Mouse (Mus musculus) MEL (cell line): ENCODE measurements around the gene Kiss1r. TPM values are rescaled to one million over a fixed set of nuclear protein-coding genes. Genes with fewer than 3 reads are reported as not detected.

ENCODE experiments used
- DNase-seq: peaks from one replicate; pipeline ENCODE4 v3.0.0; 2011; ENCODE audit warnings: low read depth, low spot score
- H3K27ac ChIP-seq: 2 replicates; pipeline ENCODE4 v1.5.1; 2012; ENCODE audit warnings: low read depth, mild to moderate bottlenecking, control low read depth, low read length, moderate library complexity; ENCODE audit not compliant: control insufficient read depth
- H3K27me3 ChIP-seq, 2 experiments: fragments of 150-350 bp in 1 of 2; sonication (generic) in 1 of 2; 2 replicates each; pipeline ENCODE4 v1.6.1; 2012; ENCODE audit warnings: low read length in 2 of 2, mild to moderate bottlenecking in 2 of 2, improper control_type of control experiment in 1 of 2, moderate library complexity in 1 of 2; ENCODE audit not compliant: insufficient read depth in 2 of 2, control insufficient read depth in 1 of 2
- H3K36me3 ChIP-seq, 2 experiments: 2 replicates each; pipeline ENCODE4 v1.6.1; 2012 to 2014; ENCODE audit warnings: low read length in 2 of 2, improper control_type of control experiment in 1 of 2, inconsistent platforms in 1 of 2, mild to moderate bottlenecking in 1 of 2; ENCODE audit not compliant: insufficient read depth in 2 of 2, control insufficient read depth in 1 of 2
- H3K4me1 ChIP-seq, 2 experiments: fragments of 150-350 bp in 1 of 2; sonication (generic) in 1 of 2; 2 replicates each; pipeline ENCODE4 v1.6.1; 2012; ENCODE audit warnings: low read length in 2 of 2, improper control_type of control experiment in 1 of 2, mild to moderate bottlenecking in 1 of 2; ENCODE audit not compliant: insufficient read depth in 2 of 2, control insufficient read depth in 1 of 2
- H3K4me3 ChIP-seq, 2 experiments: fragments of 150-350 bp in 1 of 2; sonication (generic) in 1 of 2; 2 replicates each; pipeline ENCODE4 v1.5.1; 2012; ENCODE audit warnings: low read depth in 2 of 2, low read length in 2 of 2, mild to moderate bottlenecking in 2 of 2, moderate library complexity in 2 of 2, control low read depth in 1 of 2, improper control_type of control experiment in 1 of 2; ENCODE audit not compliant: control insufficient read depth in 1 of 2, insufficient read depth in 1 of 2
- H3K79me2 ChIP-seq: 2 replicates; pipeline ENCODE4 v1.6.1; 2012; ENCODE audit warnings: mild to moderate bottlenecking, low read length, moderate library complexity; ENCODE audit not compliant: control insufficient read depth, poor library complexity, insufficient read depth
- H3K9ac ChIP-seq: 2 replicates; pipeline ENCODE4 v1.6.1; 2012; ENCODE audit warnings: low read depth, mild to moderate bottlenecking, control low read depth, low read length, moderate library complexity; ENCODE audit not compliant: control insufficient read depth, poor library complexity, severe bottlenecking
- H3K9me3 ChIP-seq: fragments of 150-350 bp; sonication (generic); replicated peaks from 2 replicates; pipeline ENCODE4 v1.6.1; 2012; ENCODE audit warnings: mild to moderate bottlenecking, low read length, improper control_type of control experiment, moderate library complexity; ENCODE audit not compliant: insufficient read depth
- BHLHE40 ChIP-seq: IDR thresholded peaks from 2 replicates; pipeline ENCODE4 v1.6.1; 2012; ENCODE audit warnings: low read depth, mild to moderate bottlenecking, inconsistent platforms, low read length, improper control_type of control experiment, borderline replicate concordance
- ELF1 ChIP-seq: IDR thresholded peaks from 2 replicates; pipeline ENCODE4 v1.6.1; 2014; ENCODE audit warnings: low read depth, mild to moderate bottlenecking, inconsistent platforms, low read length, improper control_type of control experiment, moderate library complexity
- EP300 ChIP-seq, 2 experiments: IDR thresholded peaks; 2 replicates each; pipeline ENCODE4 v1.6.1; 2011; ENCODE audit warnings: improper control_type of control experiment in 2 of 2, low read length in 2 of 2, low read depth in 1 of 2, mild to moderate bottlenecking in 1 of 2
- ETS1 ChIP-seq: IDR thresholded peaks from 2 replicates; pipeline ENCODE4 v1.6.1; 2012; ENCODE audit warnings: low read depth, mild to moderate bottlenecking, inconsistent platforms, low read length, improper control_type of control experiment, moderate library complexity
- GATA1 ChIP-seq: IDR thresholded peaks from 2 replicates; pipeline ENCODE4 v1.6.1; 2011; ENCODE audit warnings: low read depth, low read length, improper control_type of control experiment
- JUND ChIP-seq: IDR thresholded peaks from 2 replicates; pipeline ENCODE4 v1.6.1; 2011; ENCODE audit warnings: low read depth, mild to moderate bottlenecking, improper control_type of control experiment, low read length
- MAFK ChIP-seq: IDR thresholded peaks from 2 replicates; pipeline ENCODE4 v1.6.1; 2011; ENCODE audit warnings: low read depth, mild to moderate bottlenecking, low read length, improper control_type of control experiment, borderline replicate concordance
- MAZ ChIP-seq: IDR thresholded peaks from 2 replicates; pipeline ENCODE4 v1.6.1; 2012; ENCODE audit warnings: low read depth, mild to moderate bottlenecking, inconsistent platforms, low read length, improper control_type of control experiment
- MEF2A ChIP-seq: IDR thresholded peaks from 2 replicates; pipeline ENCODE4 v1.6.1; 2014; ENCODE audit warnings: low read depth, mild to moderate bottlenecking, inconsistent platforms, low read length, improper control_type of control experiment; ENCODE audit not compliant: poor library complexity, insufficient replicate concordance, severe bottlenecking; ENCODE audit errors: extremely low read depth
- MXI1 ChIP-seq: IDR thresholded peaks from 2 replicates; pipeline ENCODE4 v1.6.1; 2011; ENCODE audit warnings: mild to moderate bottlenecking, low read depth, low read length, improper control_type of control experiment
- MYC ChIP-seq: IDR thresholded peaks from 2 replicates; pipeline ENCODE4 v1.6.1; 2011; ENCODE audit warnings: low read depth, mild to moderate bottlenecking, low read length, improper control_type of control experiment, moderate library complexity
- SIN3A ChIP-seq: IDR thresholded peaks from 2 replicates; pipeline ENCODE4 v1.6.1; 2012; ENCODE audit warnings: low read length, improper control_type of control experiment, inconsistent platforms
- SMC3 ChIP-seq: IDR thresholded peaks from 2 replicates; pipeline ENCODE4 v1.6.1; 2011; ENCODE audit warnings: low read depth, low read length, improper control_type of control experiment
- TAL1 ChIP-seq: IDR thresholded peaks from 2 replicates; pipeline ENCODE4 v1.6.1; 2012; ENCODE audit warnings: mild to moderate bottlenecking, inconsistent platforms, low read length, moderate library complexity, mixed read lengths
- TCF12 ChIP-seq: IDR thresholded peaks from 2 replicates; pipeline ENCODE4 v1.6.1; 2014; ENCODE audit warnings: low read depth, mild to moderate bottlenecking, inconsistent platforms, low read length, improper control_type of control experiment, moderate library complexity
- ZMIZ1 ChIP-seq: IDR thresholded peaks from 2 replicates; pipeline ENCODE4 v1.6.1; 2012; ENCODE audit warnings: low read depth, mild to moderate bottlenecking, inconsistent platforms, low read length, improper control_type of control experiment, moderate library complexity
- polyA plus RNA-seq, 2 experiments: library from polyadenylated mRNA; stranded (reverse) in 1 of 2; unstranded in 1 of 2; fragments of >175 nt in 1 of 2; fragments of >200 nt in 1 of 2; gene quantifications; 2 replicates each; pipeline versions ENCODE4 v1.2.1 to v1.2.4; 2012; ENCODE audit warnings: low replicate concordance in 2 of 2, low read depth in 1 of 2; ENCODE audit not compliant: insufficient read length in 2 of 2, insufficient read depth in 1 of 2, missing spikeins in 1 of 2
- total RNA-seq: library from RNA; depleted of rRNA; stranded (reverse); fragments of 300-350 nt; gene quantifications from 2 replicates; pipeline ENCODE4 v1.2.3, GENCODE M21; 2012

The Kiss1r gene
- total and polyA plus RNA-seq, 3 experiments = 9.1 to 23.5 TPM; not detected in 1

DNA sequence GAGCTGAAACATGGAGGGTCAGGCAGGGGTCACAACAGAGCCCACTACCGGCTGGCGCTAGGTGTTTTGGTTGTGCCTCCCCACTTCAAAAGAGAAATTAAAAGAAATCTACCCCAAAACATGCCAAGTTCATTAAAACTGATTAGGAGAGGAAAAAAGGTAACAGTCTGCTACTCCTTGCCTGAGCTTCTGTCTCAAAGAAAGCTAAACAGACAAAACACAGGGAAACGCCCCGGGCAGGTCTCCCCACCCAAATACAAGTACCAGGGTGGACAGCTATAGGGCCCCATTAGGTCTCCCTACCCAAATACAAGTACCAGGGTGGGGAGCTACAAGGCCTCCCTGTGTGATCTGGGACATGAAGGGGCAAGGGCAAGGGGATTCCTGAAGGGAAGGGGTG lies 6.2 kb upstream of the Kiss1r start, which contains the start of gene Gm26602:
Gene Gm26602 (plus strand): TSS at position 301 of the 400 bp plus-strand sequence.
- H3K9ac ChIP-seq = no peak within 1 kb of the TSS; the same call in 1 of the 2 replicates
- H3K79me2 ChIP-seq = peaks cover 3% of the 10 kb centered on the region
- H3K4me1 ChIP-seq = peaks cover 6 to 23% of the 10 kb centered on the region in 2 experiments
- H3K36me3 ChIP-seq = peaks cover 0 to 7% of the 10 kb centered on the region in 2 experiments; a peak in 2 of 4 replicates
- no peaks in the 10 kb centered on the region for H3K9me3 ChIP-seq
- no peaks in the 10 kb centered on the region for H3K27me3 ChIP-seq
- no peak for DNase-seq
- H3K4me3 ChIP-seq = no peak within 1 kb of the TSS
- no peak for TF ChIP-seq GATA1
- TF ChIP-seq ETS1 = no peak
- TF ChIP-seq, all 39 proteins: peak for 0
- H3K27ac ChIP-seq = no peak within 1 kb of the TSS

DNA sequence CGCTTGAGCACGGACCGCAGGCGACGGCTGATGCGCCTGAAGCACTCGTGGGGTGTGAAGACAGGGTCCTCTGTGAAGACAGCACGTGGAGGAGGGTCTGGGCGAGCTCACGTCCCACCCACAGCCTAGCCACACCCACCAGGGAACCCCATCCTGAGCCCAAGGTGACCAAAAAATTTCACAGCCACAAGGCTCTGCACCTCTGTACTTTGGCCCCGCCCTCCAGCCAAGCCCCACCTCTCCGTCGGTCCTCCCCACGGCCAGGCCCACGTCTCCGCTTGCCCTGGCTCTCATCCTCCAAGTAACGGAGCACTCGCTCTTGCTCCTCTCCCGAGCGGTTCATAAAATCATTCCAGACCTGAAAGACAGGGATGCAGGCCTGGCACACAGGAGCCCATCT lies 4.4 kb upstream of the Kiss1r start:
- no peak overlapping the region for H3K27ac ChIP-seq
- H3K4me1 ChIP-seq = peaks cover 12 to 28% of the 10 kb centered on the region in 2 experiments
- H3K79me2 ChIP-seq = peaks cover 13% of the 10 kb centered on the region
- no peaks in the 10 kb centered on the region for H3K27me3 ChIP-seq
- no peak overlapping the region for H3K9ac ChIP-seq
- no peak for DNase-seq
- H3K9me3 ChIP-seq = no peaks in the 10 kb centered on the region
- H3K36me3 ChIP-seq = peaks cover 0 to 7% of the 10 kb centered on the region in 2 experiments; a peak in 2 of 4 replicates
- no peak overlapping the region for H3K4me3 ChIP-seq
- TF ChIP-seq JUND = no peak
- no peak for TF ChIP-seq MAZ
- TF ChIP-seq TAL1 = no peak
- no peak for TF ChIP-seq EP300 (IDR thresholded peaks at IDR 0.05; ENCODE audit: low read depth in 1 of 2, low read length in 2 of 2)
- TF ChIP-seq MEF2A = no peak
- no peak for TF ChIP-seq BHLHE40

DNA sequence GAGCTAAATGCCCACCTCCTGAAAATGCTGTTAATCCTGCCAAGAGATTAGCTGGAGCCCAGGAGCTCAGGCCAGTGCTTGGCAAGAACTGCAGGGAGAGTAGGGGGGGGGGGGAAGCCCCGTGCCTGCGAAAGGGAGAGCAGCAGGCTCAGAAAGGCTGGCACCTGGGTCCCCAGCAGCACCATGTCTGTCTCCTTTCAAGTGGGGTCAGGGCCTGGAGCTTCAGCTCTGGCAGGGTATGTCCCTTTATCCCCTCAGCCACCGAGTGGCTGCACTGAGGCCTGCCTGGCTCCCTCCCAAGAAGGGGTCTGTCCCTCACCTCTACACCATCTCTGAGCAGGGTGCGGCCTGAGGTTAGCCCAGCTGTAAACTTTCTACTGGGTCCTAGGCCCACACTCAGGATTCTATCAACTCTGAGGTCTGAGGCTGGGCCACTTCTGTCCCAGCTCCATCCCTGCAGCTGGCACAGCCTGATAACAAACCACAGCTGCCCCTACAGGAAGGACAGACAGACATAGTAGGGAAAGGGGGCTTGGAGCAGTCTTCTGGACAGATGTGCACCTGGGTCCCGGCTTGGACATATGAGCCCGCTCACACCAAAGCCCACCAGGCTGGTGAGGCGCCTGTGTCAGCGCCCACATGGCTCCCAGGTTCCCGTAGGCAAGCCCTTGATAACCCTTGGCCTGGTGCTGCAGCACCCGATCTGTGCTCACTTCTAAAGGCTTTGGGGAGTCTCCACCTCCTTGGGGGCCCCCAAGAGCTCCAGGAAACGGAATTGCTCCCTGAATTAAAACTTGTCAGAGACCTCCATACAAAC lies 2.4 kb upstream of the Kiss1r start:
- Histone ChIP-seq H3K27ac (peak overlapping the region; percentile 69), H3K36me3 (peaks cover 0 to 7% of the 10 kb centered on the region in 2 experiments; a peak in 2 of 4 replicates), H3K9me3 (no peaks in the 10 kb centered on the region), H3K4me3 (peak overlapping the region; percentile 7 to 39; a peak in 3 of 4 replicates), H3K4me1 (peaks cover 15 to 26% of the 10 kb centered on the region in 2 experiments), H3K27me3 (no peaks in the 10 kb centered on the region), H3K9ac (peak overlapping the region; percentile 9), H3K79me2 (peaks cover 21% of the 10 kb centered on the region)
- peak; percentile 76 for DNase-seq
- TF ChIP-seq ZMIZ1 (no peak), TAL1 (peak; percentile 99), MAZ (peak; percentile 21; the same call in 1 of the 2 replicates), MXI1 (peak; percentile 47; the same call in 1 of the 2 replicates), GATA1 (peak; percentile 70), MYC (no peak), TCF12 (peak; percentile 88), ELF1 (no peak), SIN3A (0 out of 2 replicates have a peak, but pooled peaks have one; percentile 51), MAFK (no peak), ETS1 (peak; percentile 2; the same call in 1 of the 2 replicates), EP300 (IDR thresholded peaks at IDR 0.05; ENCODE audit: low read depth in 1 of 2, low read length in 2 of 2) (peak; percentile 60 to 79), SMC3 (no peak)
